Mouse (Mus musculus) lung, embryonic 15.5 days (tissue): ENCODE results near the gene Klk1b11. TPM values are rescaled to one million over a fixed set of nuclear protein-coding genes. Genes with fewer than 3 reads are reported as not detected.

Experiments
- polyA plus RNA-seq: library from polyadenylated mRNA; unstranded; fragments of >200 nt; fragmentation: Nextera tagmentation; extraction: Ambion mirVana; gene quantifications from 2 replicates; pipeline ENCODE4 v1.2.1, GENCODE M21; 2015

Klk1b11 gene
- polyA plus RNA-seq, 1 experiment from 2014 or later = not detected

Other genes with a start within 250 kb of the Klk1b11 start
- gene Klk12, start 227.0 kb upstream of the Klk1b11 start, polyA plus RNA-seq = not detected in 2 replicates
- gene Klk11, start 221.3 kb upstream of the Klk1b11 start, polyA plus RNA-seq = 0.14 and 0.42 TPM in 2 replicates
- 1.8 and 1.9 TPM in 2 replicates for gene Klk10, start 214.8 kb upstream of the Klk1b11 start, polyA plus RNA-seq
- gene Klk9, start 204.0 kb upstream of the Klk1b11 start, polyA plus RNA-seq = 0.16 TPM in 1 of 2 replicates, not detected in the other
- 21.4 and 22.4 TPM in 2 replicates for gene Klk8, start 198.3 kb upstream of the Klk1b11 start, polyA plus RNA-seq
- not detected in 2 replicates for gene Klk7, start 184.6 kb upstream of the Klk1b11 start, polyA plus RNA-seq
- gene Klk6, start 171.4 kb upstream of the Klk1b11 start, polyA plus RNA-seq = not detected in 2 replicates
- gene Klk5, start 153.9 kb upstream of the Klk1b11 start, polyA plus RNA-seq = not detected in 2 replicates
- not detected in 2 replicates for gene Klk4, start 114.7 kb upstream of the Klk1b11 start, polyA plus RNA-seq
- not detected in 2 replicates for gene Klk15, start 62.1 kb upstream of the Klk1b11 start, polyA plus RNA-seq
- not detected in 2 replicates for gene Klk1b8, start 45.2 kb upstream of the Klk1b11 start, polyA plus RNA-seq
- not detected in 2 replicates for gene Klk1b1, start 29.1 kb upstream of the Klk1b11 start, polyA plus RNA-seq
- gene Klk1b9, start 19.8 kb upstream of the Klk1b11 start, polyA plus RNA-seq = not detected in 2 replicates
- gene Klk1b26, start 16.3 kb downstream of the Klk1b11 start, polyA plus RNA-seq = not detected in 2 replicates
- not detected in 2 replicates for gene Klk1b27, start 56.4 kb downstream of the Klk1b11 start, polyA plus RNA-seq
- gene Klk1b21, start 106.5 kb downstream of the Klk1b11 start, polyA plus RNA-seq = not detected in 2 replicates
- not detected in 2 replicates for gene Klk1b22, start 116.8 kb downstream of the Klk1b11 start, polyA plus RNA-seq
- not detected in 2 replicates for gene Klk1b16, start 140.9 kb downstream of the Klk1b11 start, polyA plus RNA-seq
- not detected in 2 replicates for gene Klk1b24, start 192.4 kb downstream of the Klk1b11 start, polyA plus RNA-seq
- not detected in 2 replicates for gene Klk1b3, start 202.3 kb downstream of the Klk1b11 start, polyA plus RNA-seq
- not detected in 2 replicates for gene Klk1b4, start 211.6 kb downstream of the Klk1b11 start, polyA plus RNA-seq
- gene Klk1b5, start 220.1 kb downstream of the Klk1b11 start, polyA plus RNA-seq = not detected in 2 replicates
- gene Klk1, start 229.5 kb downstream of the Klk1b11 start, polyA plus RNA-seq = 0.20 TPM in 1 of 2 replicates, not detected in the other
- gene Gm36864, start 240.3 kb downstream of the Klk1b11 start, polyA plus RNA-seq = not detected in 2 replicates